Mouse (Mus musculus) olfactory bulb, adult 2 months (tissue): ENCODE results near the gene Sgsm2. TPM values are rescaled to one million over a fixed set of nuclear protein-coding genes. Genes with fewer than 3 reads are reported as not detected.

ENCODE experiments used
- H3K27ac ChIP-seq: fragments of 200-500 bp; 2 replicates; pipeline ENCODE4 v1.5.1; 2012; ENCODE audit warnings: low read depth, low read length; ENCODE audit not compliant: insufficient read depth
- H3K4me1 ChIP-seq: fragments of 200-500 bp; 2 replicates; pipeline ENCODE4 v1.6.1; 2012; ENCODE audit warnings: low read length; ENCODE audit not compliant: control insufficient read depth, insufficient read depth
- H3K4me3 ChIP-seq: fragments of 200-500 bp; 2 replicates; pipeline ENCODE4 v1.5.1; 2012; ENCODE audit warnings: mild to moderate bottlenecking, low read depth, low read length, moderate library complexity; ENCODE audit not compliant: insufficient read depth
- CTCF ChIP-seq: fragments of 200-500 bp; IDR thresholded peaks from 2 replicates; pipeline ENCODE4 v1.5.1; 2012; ENCODE audit warnings: low read depth, mild to moderate bottlenecking, low read length, moderate library complexity; ENCODE audit not compliant: insufficient read depth
- POLR2A ChIP-seq: fragments of 200-500 bp; IDR thresholded peaks from 2 replicates; pipeline ENCODE4 v1.6.1; 2012; ENCODE audit warnings: mild to moderate bottlenecking, low read depth, low read length, moderate library complexity; ENCODE audit not compliant: insufficient read depth
- WGBS: fragments of 180-500 bp; shearing (Covaris S2); methylation state at CpG from one replicate; pipeline ENCODE4 v1.1.7; 2018; 5-methylcytosine and 5-hydroxymethylcytosine counted together
- polyA plus RNA-seq: library from polyadenylated mRNA; stranded (reverse); fragments of >200 nt; gene quantifications from 2 replicates; pipeline ENCODE4 v1.2.4, GENCODE M21; 2012; ENCODE audit warnings: low replicate concordance; ENCODE audit not compliant: missing spikeins, insufficient read depth, insufficient read length

The Sgsm2 gene
- polyA plus RNA-seq, 1 experiment = not detected

- 90% methylated on average over 14 of the region's 14 CpGs for WGBS
- Histone ChIP-seq H3K27ac (no peak overlapping the region), H3K4me1 (peaks cover 4% of the 10 kb centered on the region; the same call in 1 of the 2 replicates), H3K4me3 (no peak overlapping the region)
- TF ChIP-seq CTCF (no peak), POLR2A (no peak)
Measured at GRCm38 (mm10) chr11:74850998-74851661, 45.7 kb downstream of the Sgsm2 start.

- peaks cover 7% of the 10 kb centered on the region for H3K4me1 ChIP-seq
- TF ChIP-seq POLR2A = no peak
- peak; percentile 87 for TF ChIP-seq CTCF
- H3K4me3 ChIP-seq = no peak overlapping the region
- H3K27ac ChIP-seq = no peak overlapping the region
- WGBS = 17% methylated on average over 13 of the region's 13 CpGs
Measured at GRCm38 (mm10) chr11:74847919-74848521, 48.8 kb downstream of the Sgsm2 start.

GRCm38 (mm10) chr11:74845784-74846183 is 51.1 kb downstream of the Sgsm2 start:
- WGBS = 71% methylated on average over 3 of the region's 3 CpGs
- Histone ChIP-seq H3K4me1 (peaks cover 20% of the 10 kb centered on the region), H3K27ac (no peak overlapping the region), H3K4me3 (no peak overlapping the region)
- TF ChIP-seq CTCF = no peak
- TF ChIP-seq POLR2A = no peak

- 67% methylated on average over 5 of the region's 5 CpGs for WGBS
- no peak overlapping the region for H3K27ac ChIP-seq
- H3K4me3 ChIP-seq = no peak overlapping the region
- peaks cover 34% of the 10 kb centered on the region for H3K4me1 ChIP-seq
- TF ChIP-seq POLR2A (no peak), CTCF (no peak)
Measured at GRCm38 (mm10) chr11:74843761-74844160, 53.1 kb downstream of the Sgsm2 start.

GRCm38 (mm10) chr11:74843435-74843714 is 53.5 kb downstream of the Sgsm2 start:
- Histone ChIP-seq H3K4me3 (no peak overlapping the region), H3K27ac (no peak overlapping the region), H3K4me1 (peaks cover 37% of the 10 kb centered on the region)
- TF ChIP-seq POLR2A (no peak), CTCF (no peak)
- WGBS = 78% methylated on average over 2 of the region's 2 CpGs

GRCm38 (mm10) chr11:74842656-74843434 is 54.0 kb downstream of the Sgsm2 start:
- 77% methylated on average over 22 of the region's 22 CpGs for WGBS
- TF ChIP-seq POLR2A (no peak), CTCF (no peak)
- Histone ChIP-seq H3K4me1 (peaks cover 33% of the 10 kb centered on the region), H3K27ac (no peak overlapping the region), H3K4me3 (no peak overlapping the region)

- H3K27ac ChIP-seq = no peak overlapping the region
- H3K4me1 ChIP-seq = peaks cover 38% of the 10 kb centered on the region
- WGBS = 88% methylated on average over 13 of the region's 13 CpGs
- H3K4me3 ChIP-seq = no peak overlapping the region
- no peak for TF ChIP-seq POLR2A
- TF ChIP-seq CTCF = no peak
Measured at GRCm38 (mm10) chr11:74842045-74842444, 54.8 kb downstream of the Sgsm2 start.

- Histone ChIP-seq H3K4me1 (peaks cover 42% of the 10 kb centered on the region), H3K27ac (no peak overlapping the region), H3K4me3 (no peak overlapping the region)
- TF ChIP-seq POLR2A = no peak
- TF ChIP-seq CTCF = no peak
- 75% methylated on average over 9 of the region's 9 CpGs for WGBS
Measured at GRCm38 (mm10) chr11:74841366-74841765, 55.5 kb downstream of the Sgsm2 start.

GRCm38 (mm10) chr11:74840739-74841138 is 56.1 kb downstream of the Sgsm2 start:
- TF ChIP-seq POLR2A (no peak), CTCF (no peak)
- H3K27ac ChIP-seq = no peak overlapping the region
- H3K4me3 ChIP-seq = no peak overlapping the region
- peaks cover 42% of the 10 kb centered on the region for H3K4me1 ChIP-seq
- 93% methylated on average over 8 of the region's 8 CpGs for WGBS
